Mouse (Mus musculus): ENCODE data around the gene Prickle1. TPM values are rescaled to one million over a fixed set of nuclear protein-coding genes. Genes with fewer than 3 reads are reported as not detected.

The Prickle1 gene
- polyA plus RNA-seq, 1 experiment from 2014 or later: 61.5 TPM

DNA sequence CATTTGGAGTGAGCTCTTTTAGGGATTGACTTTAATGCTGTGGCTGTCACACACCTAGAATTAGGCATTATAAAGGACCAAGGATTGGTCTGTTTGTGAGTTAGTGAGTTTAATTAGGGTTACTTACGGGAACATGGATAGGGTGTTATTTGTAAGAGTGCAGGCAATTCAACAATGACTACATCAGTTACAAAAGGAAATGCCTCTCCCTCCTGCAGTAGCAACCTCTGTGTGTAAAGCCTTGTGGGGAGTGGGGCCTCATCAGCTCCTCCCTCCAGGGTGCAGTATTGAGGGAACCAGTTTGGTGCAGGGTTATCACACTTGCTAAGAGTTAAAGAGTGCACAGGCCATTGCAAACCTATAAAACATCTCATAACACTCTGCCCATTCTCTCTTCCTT is 123.6 kb downstream of the Prickle1 start:
- ATAC-seq (ENCODE audit: insufficient number of reproducible peaks, insufficient read depth, low FRiP score, low TSS enrichment, low read depth): no peak
- Histone ChIP-seq H3K27ac (no peak overlapping the region), H3K27me3 (no peaks in the 10 kb centered on the region), H3K36me3 (peaks cover 8% of the 10 kb centered on the region), H3K9me3 (no peaks in the 10 kb centered on the region), H3K9ac (replicated peaks) (no peak overlapping the region), H3K4me2 (no peak overlapping the region), H3K4me3 (replicated peaks) (no peak overlapping the region), H3K4me1 (replicated peaks) (peaks cover 29% of the 10 kb centered on the region)
- WGBS: 36% methylated on average over 1 of the region's 1 CpGs

DNA sequence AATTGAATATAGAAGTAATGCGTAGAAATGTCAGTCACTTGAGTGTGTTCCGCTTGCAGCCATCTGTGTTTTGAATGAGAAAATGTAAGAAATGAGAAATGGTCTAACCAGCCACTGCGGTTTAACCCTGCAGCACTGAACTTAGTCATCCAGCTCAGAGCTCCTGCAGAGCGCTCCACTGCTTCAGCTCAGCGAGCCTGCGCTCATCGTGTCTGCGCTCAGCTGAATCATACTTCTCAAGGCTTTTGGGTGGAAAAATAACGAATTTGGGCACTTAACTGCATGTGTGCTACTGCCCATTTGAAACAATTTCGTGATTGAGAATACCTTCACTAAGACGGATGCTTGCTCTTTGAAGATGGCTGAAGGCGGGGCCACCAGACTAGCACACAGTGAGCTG is 124.0 kb downstream of the Prickle1 start:
- no peak overlapping the region for H3K4me2 ChIP-seq
- WGBS: 74% methylated on average over 12 of the region's 12 CpGs
- no peaks in the 10 kb centered on the region for H3K9me3 ChIP-seq
- no peak for ATAC-seq (ENCODE audit: insufficient number of reproducible peaks, insufficient read depth, low FRiP score, low TSS enrichment, low read depth)
- H3K27me3 ChIP-seq: no peaks in the 10 kb centered on the region
- peaks cover 10% of the 10 kb centered on the region for H3K36me3 ChIP-seq
- peaks cover 24% of the 10 kb centered on the region for H3K4me1 ChIP-seq (replicated peaks)
- no peak overlapping the region for H3K4me3 ChIP-seq (replicated peaks)
- H3K27ac ChIP-seq: no peak overlapping the region
- no peak overlapping the region for H3K9ac ChIP-seq (replicated peaks)

DNA sequence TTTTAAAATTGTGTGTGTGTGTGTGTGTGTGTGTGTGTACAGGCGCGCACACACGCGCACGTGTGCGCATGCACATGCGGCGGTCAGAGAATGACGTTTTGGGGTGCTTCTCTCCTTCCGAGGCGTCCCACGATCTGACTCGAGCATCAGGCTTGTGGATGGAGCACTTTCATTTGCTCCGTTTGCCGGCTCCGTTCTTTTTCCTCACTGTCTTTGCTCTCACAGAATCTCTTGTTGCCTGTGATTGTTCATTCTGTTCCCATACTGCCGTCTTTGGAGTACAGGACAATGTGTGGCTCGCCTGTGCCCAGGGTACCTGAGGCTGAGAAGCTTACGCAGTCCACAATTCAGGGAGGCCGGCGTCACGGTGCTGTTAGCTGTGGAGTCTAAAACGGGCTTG is 134.6 kb downstream of the Prickle1 start:
- WGBS: 94% methylated on average over 23 of the region's 23 CpGs

DNA sequence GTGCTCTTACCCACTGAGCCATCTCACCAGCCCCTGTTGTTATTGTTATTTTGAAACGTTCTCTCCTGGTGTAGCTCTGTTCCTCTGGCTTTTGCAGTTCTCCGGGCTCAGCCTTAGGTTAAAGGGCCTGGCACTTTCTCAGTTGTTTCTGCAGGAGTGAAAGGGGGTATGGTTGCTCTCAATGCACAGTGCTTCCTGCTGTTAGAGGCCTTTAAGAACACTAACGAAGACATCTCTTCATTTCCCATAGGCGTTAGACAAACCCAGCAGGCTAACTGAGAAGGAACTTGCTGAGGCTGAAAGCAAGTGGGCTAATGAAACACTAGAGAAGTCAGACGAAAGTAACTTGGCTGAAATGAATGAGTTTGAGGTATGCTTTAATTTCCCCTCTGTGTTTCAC is 136.3 kb downstream of the Prickle1 start:
- ATAC-seq (ENCODE audit: insufficient number of reproducible peaks, insufficient read depth, low FRiP score, low TSS enrichment, low read depth): no peak
- Histone ChIP-seq H3K9ac (replicated peaks) (no peak overlapping the region), H3K9me3 (no peaks in the 10 kb centered on the region), H3K27me3 (no peaks in the 10 kb centered on the region), H3K4me2 (no peak overlapping the region), H3K36me3 (peaks cover 43% of the 10 kb centered on the region), H3K4me1 (replicated peaks) (no peaks in the 10 kb centered on the region), H3K27ac (no peak overlapping the region), H3K4me3 (replicated peaks) (no peak overlapping the region)
- WGBS: 53% methylated on average over 5 of the region's 5 CpGs

More for the DNA sequence above, 134.6 kb downstream of the Prickle1 start:
- ATAC-seq (ENCODE audit: insufficient number of reproducible peaks, insufficient read depth, low FRiP score, low TSS enrichment, low read depth): no peak
- Histone ChIP-seq H3K36me3 (peaks cover 47% of the 10 kb centered on the region), H3K4me2 (no peak overlapping the region), H3K27me3 (no peaks in the 10 kb centered on the region), H3K9ac (replicated peaks) (no peak overlapping the region), H3K4me3 (replicated peaks) (no peak overlapping the region), H3K4me1 (replicated peaks) (no peaks in the 10 kb centered on the region), H3K9me3 (no peaks in the 10 kb centered on the region), H3K27ac (no peak overlapping the region)

DNA sequence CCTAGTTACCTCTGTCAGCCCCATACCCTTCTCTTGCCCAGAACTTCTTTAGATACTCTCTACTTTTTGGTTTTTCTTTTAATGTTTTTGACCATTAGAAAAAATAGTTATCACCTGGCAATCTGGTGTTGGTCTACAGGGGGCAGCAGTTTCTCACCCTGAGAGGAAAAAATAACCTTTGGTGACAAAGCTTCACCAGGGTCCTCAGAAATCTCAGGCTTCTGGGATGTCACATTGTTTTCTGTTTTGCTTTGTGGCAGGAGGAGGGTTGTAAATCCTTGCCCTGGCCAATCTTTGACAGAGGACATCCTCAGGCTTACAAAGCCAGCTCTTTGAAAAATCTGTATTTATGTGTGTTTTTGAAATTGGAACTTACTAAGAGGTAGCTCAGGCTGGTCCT is 139.7 kb downstream of the Prickle1 start:
- Histone ChIP-seq H3K36me3 (peaks cover 50% of the 10 kb centered on the region), H3K4me1 (replicated peaks) (no peaks in the 10 kb centered on the region), H3K4me3 (replicated peaks) (no peak overlapping the region), H3K27me3 (no peaks in the 10 kb centered on the region), H3K27ac (no peak overlapping the region), H3K9ac (replicated peaks) (no peak overlapping the region), H3K9me3 (no peaks in the 10 kb centered on the region), H3K4me2 (no peak overlapping the region)
- no peak for ATAC-seq (ENCODE audit: insufficient number of reproducible peaks, insufficient read depth, low FRiP score, low TSS enrichment, low read depth)

DNA sequence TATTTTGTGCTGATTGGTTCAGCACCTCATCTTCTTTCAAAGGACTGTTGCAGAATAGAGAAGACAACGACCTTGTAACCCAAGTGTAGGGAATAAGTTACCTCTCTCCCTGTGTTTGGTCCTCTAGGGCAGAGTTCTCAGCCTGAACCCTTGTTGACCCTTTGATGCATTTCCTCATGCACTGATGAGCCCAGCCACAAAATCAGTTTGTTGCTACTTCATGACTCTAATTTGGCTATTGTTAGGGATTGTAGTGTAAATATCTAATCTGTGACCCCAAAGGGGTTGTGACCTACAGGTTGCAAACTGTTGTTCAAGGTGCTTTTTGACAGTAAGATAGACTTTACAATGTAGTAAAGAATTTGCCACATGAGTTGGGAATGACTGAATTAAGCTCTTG is 142.4 kb downstream of the Prickle1 start:
- Histone ChIP-seq H3K4me1 (replicated peaks) (no peaks in the 10 kb centered on the region), H3K9ac (replicated peaks) (no peak overlapping the region), H3K4me2 (no peak overlapping the region), H3K36me3 (peaks cover 44% of the 10 kb centered on the region), H3K27ac (no peak overlapping the region), H3K9me3 (no peaks in the 10 kb centered on the region), H3K4me3 (replicated peaks) (no peak overlapping the region), H3K27me3 (no peaks in the 10 kb centered on the region)
- ATAC-seq (ENCODE audit: insufficient number of reproducible peaks, insufficient read depth, low FRiP score, low TSS enrichment, low read depth): no peak
- 85% methylated on average over 1 of the region's 1 CpGs for WGBS

Other genes starting within 250 kb of the Prickle1 start
- 174 and 179 TPM in 2 replicates for gene Zcrb1, start 197.6 kb downstream of the Prickle1 start, polyA plus RNA-seq (2016; fragmentation: Nextera tagmentation; extraction: Ambion mirVana)
- 80.2 and 84.7 TPM in 2 replicates for gene Pphln1, start 197.5 kb downstream of the Prickle1 start, polyA plus RNA-seq (2016; fragmentation: Nextera tagmentation; extraction: Ambion mirVana)

Data from limb, embryonic 12.5 days (tissue).